Mouse (Mus musculus) limb, embryonic 14.5 days (tissue): ENCODE data around the gene Hnrnpul2. TPM values are rescaled to one million over a fixed set of nuclear protein-coding genes. Genes with fewer than 3 reads are reported as not detected.
A peak's percentile ranks its signal among the peaks of the same experiment; 100 is the strongest.

ENCODE experiments used
- ATAC-seq: fragments of 200-750 bp; cut with Nextera tagmentation; 2 replicates; pipeline ENCODE4 v1.8.0; 2017; ENCODE audit warnings: low read depth, moderate number of reproducible peaks, moderate TSS enrichment; ENCODE audit not compliant: low FRiP score
- DNase-seq: peaks from one replicate; pipeline ENCODE4 v3.0.0-alpha.2; 2015; ENCODE audit warnings: low spot score
- H3K27ac ChIP-seq: fragments of 300-500 bp; sonication (generic); replicated peaks from 2 replicates; pipeline ENCODE4 v1.5.1; 2014; ENCODE audit warnings: low read depth, mild to moderate bottlenecking, low read length, moderate library complexity, mixed read lengths
- H3K27me3 ChIP-seq: fragments of 300-500 bp; sonication (generic); 2 replicates; pipeline ENCODE4 v1.6.1; 2014; ENCODE audit warnings: low read length, mixed read lengths; ENCODE audit not compliant: control insufficient read depth, insufficient read depth
- H3K36me3 ChIP-seq: fragments of 300-500 bp; sonication (generic); 2 replicates; pipeline ENCODE4 v1.6.1; 2014; ENCODE audit warnings: mild to moderate bottlenecking, low read length, moderate library complexity, mixed read lengths; ENCODE audit not compliant: control insufficient read depth, insufficient read depth
- H3K4me1 ChIP-seq: fragments of 300-500 bp; sonication (generic); 2 replicates; pipeline ENCODE4 v1.6.1; 2014; ENCODE audit warnings: antibody characterized with exemption, low read length, mixed read lengths; ENCODE audit not compliant: control insufficient read depth, insufficient read depth
- H3K4me2 ChIP-seq: fragments of 300-500 bp; sonication (generic); replicated peaks from 2 replicates; pipeline ENCODE4 v1.6.1; 2014; ENCODE audit warnings: low read depth, mild to moderate bottlenecking, low read length, moderate library complexity; ENCODE audit not compliant: severe bottlenecking
- H3K4me3 ChIP-seq: fragments of 300-500 bp; sonication (generic); replicated peaks from 2 replicates; pipeline ENCODE4 v1.5.1; 2014; ENCODE audit warnings: low read length
- H3K9ac ChIP-seq: fragments of 300-500 bp; sonication (generic); 2 replicates; pipeline ENCODE4 v1.6.1; 2014; ENCODE audit warnings: mild to moderate bottlenecking, low read depth, low read length, moderate library complexity; ENCODE audit not compliant: severe bottlenecking
- H3K9me3 ChIP-seq: fragments of 300-500 bp; sonication (generic); 2 replicates; pipeline ENCODE4 v1.6.1; 2016; ENCODE audit warnings: low read length; ENCODE audit not compliant: control insufficient read depth
- POLR2A ChIP-seq: fragments of 200-500 bp; IDR thresholded peaks from 2 replicates; pipeline ENCODE4 v1.8.0; 2012; ENCODE audit warnings: inconsistent platforms, mild to moderate bottlenecking, moderate library complexity, borderline replicate concordance; ENCODE audit not compliant: insufficient read depth, insufficient read length; ENCODE audit errors: extremely low read depth
- WGBS: fragments of 180-500 bp; shearing (Covaris S2); extraction: QIAGEN DNeasy Blood & Tissue Kit; methylation state at CpG from one replicate; pipeline ENCODE4 v1.1.7; 2014; 5-methylcytosine and 5-hydroxymethylcytosine counted together
- polyA plus RNA-seq, 2 experiments: library from polyadenylated mRNA; depleted of rRNA in 1 of 2; stranded (reverse) in 1 of 2; unstranded in 1 of 2; fragments of >200 nt; fragmentation: Nextera tagmentation in 1 of 2; extraction: Ambion mirVana in 1 of 2; gene quantifications; 2 replicates each; pipeline versions ENCODE4 v1.2.1 to v1.2.3; 2012 to 2014

The Hnrnpul2 gene
- polyA plus RNA-seq, 2 experiments, result 9.6 to 88.6 TPM

DNA sequence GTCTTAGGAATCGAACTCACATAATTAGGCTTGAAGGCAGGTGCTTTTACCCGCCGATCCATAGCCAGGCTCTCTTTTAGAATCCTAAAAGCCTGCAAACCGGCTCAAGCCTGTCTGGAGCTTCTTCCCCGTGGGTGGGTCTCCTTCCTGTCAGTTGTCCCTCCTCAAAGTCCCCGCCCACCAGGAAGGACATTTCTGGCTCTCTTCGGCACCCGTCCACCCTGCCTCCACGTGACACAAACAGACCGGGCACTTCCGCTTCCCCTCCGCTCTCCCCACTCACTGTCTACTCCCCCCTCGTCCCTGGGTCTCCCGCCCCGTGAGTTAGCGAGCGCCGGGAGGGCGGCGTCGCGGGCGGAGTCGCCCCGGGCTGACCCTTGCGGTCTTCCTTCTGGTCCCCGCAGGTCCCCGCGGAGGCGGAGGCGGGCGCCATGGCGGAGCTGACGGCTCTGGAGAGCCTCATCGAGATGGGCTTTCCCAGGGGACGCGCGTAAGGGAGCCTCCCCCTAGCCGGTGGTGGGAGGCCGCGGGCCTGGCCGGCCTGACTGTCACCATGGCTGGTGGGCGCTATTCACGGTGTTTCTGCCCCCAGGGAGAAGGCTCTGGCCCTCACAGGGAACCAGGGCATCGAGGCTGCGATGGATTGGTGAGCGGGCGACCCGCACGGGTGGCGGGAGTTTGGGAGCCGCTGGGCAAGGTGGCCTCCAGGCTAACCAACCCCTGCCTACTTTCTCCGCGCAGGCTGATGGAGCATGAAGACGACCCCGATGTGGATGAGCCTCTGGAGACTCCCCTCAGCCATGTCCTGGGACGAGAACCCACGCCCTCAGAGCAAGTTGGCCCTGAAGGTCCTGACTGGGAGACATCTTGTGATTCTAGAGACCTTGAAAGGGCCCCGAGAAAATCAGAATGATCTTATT is 51.7 kb downstream of the Hnrnpul2 start, which contains the start of gene Ubxn1:
Gene Ubxn1 (plus strand): TSS at position 230 of the 920 bp plus-strand sequence.
- H3K9ac ChIP-seq, result peak within 1 kb of the TSS; percentile 93
- TF ChIP-seq POLR2A, result peak; percentile 60; the same call in 1 of the 2 replicates
- peaks cover 32% of the 10 kb centered on the region for H3K36me3 ChIP-seq
- peak within 1 kb of the TSS; percentile 91 for H3K4me3 ChIP-seq
- H3K4me1 ChIP-seq, result peaks cover 4% of the 10 kb centered on the region; the same call in 1 of the 2 replicates
- H3K9me3 ChIP-seq, result no peaks in the 10 kb centered on the region
- H3K4me2 ChIP-seq, result peak within 1 kb of the TSS; percentile 88
- H3K27ac ChIP-seq, result peak within 1 kb of the TSS; percentile 63
- ATAC-seq (peak; percentile 97), DNase-seq (peak; percentile 96)
- no peaks in the 10 kb centered on the region for H3K27me3 ChIP-seq
- WGBS, result 3% methylated on average over 52 of the region's 59 CpGs

DNA sequence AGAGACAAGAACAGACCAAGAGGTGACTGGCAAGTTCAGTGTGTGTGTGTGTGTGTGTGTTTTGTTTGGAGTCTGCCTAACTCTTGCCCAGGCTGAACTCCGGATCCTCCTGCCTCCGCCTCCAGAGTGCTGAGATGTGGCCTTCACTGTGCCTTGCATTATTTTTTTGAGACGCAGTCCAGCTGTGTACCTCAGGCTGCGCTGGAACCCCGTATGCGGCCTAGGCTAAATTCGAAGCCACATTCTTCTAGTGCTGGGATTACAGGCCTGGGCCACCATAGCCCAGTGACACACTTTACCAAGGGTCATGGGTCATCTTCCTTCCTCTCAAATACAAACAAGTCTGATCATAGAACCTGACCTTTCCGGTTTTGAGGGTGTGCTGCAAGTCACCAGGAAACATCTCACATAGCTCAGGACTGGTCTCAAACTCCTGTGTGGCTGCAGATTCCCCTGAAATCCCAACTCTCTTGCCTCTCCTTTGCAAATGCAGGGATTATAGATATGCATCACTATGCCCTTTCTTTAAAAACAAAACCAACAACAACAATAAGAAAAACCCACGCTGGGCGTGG is 52.5 kb downstream of the Hnrnpul2 start:
- peak overlapping the region; percentile 88 for H3K4me2 ChIP-seq
- H3K9me3 ChIP-seq, result no peaks in the 10 kb centered on the region
- H3K4me1 ChIP-seq, result peaks cover 4% of the 10 kb centered on the region; the same call in 1 of the 2 replicates
- H3K9ac ChIP-seq, result peak overlapping the region; percentile 93
- H3K36me3 ChIP-seq, result peaks cover 36% of the 10 kb centered on the region
- 79% methylated on average over 10 of the region's 10 CpGs for WGBS
- H3K4me3 ChIP-seq, result peak overlapping the region; percentile 91
- no peak for TF ChIP-seq POLR2A
- no peak for DNase-seq
- ATAC-seq, result no peak
- H3K27me3 ChIP-seq, result no peaks in the 10 kb centered on the region
- H3K27ac ChIP-seq, result no peak overlapping the region

DNA sequence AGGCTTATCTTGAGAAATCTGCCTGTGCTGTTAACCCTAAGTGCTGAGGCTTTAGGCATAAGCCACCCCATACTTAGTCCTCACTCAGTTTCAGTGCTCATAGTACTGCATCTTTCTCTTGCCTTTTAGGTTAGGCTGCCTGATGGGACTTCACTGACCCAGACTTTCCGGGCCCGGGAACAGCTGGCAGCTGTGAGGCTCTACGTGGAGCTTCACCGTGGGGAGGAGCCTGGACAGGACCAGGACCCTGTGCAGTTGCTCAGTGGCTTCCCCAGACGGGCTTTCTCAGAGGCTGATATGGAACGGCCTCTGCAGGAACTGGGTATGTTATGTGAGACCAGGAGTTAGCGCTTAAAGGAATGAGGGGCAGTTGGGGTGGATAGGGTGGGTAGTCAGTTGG is 55.2 kb downstream of the Hnrnpul2 start:
- no peak for ATAC-seq
- H3K36me3 ChIP-seq, result peaks cover 41% of the 10 kb centered on the region

DNA sequence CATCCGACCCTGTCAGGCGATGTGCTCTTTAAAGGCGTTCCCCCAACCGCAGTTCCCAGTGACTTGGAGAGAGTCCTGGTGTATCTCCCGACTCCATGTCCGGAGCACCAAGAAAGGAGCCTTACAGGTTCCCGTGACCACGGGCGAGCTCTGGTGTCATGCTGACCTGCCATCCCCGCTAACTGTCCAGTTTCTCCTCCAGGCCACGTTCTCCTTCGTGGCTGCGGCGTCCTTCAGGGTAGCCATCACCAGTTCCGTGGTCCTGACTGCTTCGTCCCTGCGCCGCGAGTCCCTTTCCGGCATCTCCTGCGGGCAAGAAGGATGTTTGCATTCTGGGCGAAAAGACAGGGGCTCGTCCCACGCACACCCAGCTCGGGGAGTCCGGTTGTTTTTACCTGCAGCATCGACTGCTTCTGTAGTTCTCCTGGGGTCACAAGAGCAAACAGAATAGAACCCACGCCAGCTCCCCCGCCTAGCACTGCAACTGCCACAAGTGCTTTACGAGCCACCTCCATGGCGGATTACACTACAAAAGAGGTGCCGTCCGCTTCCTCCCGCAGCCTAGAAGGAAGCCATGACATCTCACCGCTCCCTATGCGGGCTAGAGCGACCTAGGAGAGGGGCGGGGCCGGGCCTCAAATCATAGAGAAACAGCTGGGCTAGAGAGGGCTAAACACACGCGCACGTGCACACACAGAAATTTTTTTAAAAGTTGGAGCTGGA is 60.7 kb downstream of the Hnrnpul2 start, which contains the start of gene Uqcc3:
Gene Uqcc3 (minus strand): TSS at position 613 of the 723 bp plus-strand sequence.
- DNase-seq (peak; percentile 91), ATAC-seq (peak; percentile 95)
- H3K4me2 ChIP-seq, result peak within 1 kb of the TSS; percentile 80
- no peaks in the 10 kb centered on the region for H3K27me3 ChIP-seq
- peak within 1 kb of the TSS; percentile 83 for H3K9ac ChIP-seq
- H3K36me3 ChIP-seq, result peaks cover 20% of the 10 kb centered on the region
- peak within 1 kb of the TSS; percentile 71 for H3K4me3 ChIP-seq
- peak; percentile 86; the same call in 1 of the 2 replicates for TF ChIP-seq POLR2A
- no peaks in the 10 kb centered on the region for H3K9me3 ChIP-seq
- WGBS, result 2% methylated on average over 42 of the region's 42 CpGs
- peaks cover 5% of the 10 kb centered on the region; the same call in 1 of the 2 replicates for H3K4me1 ChIP-seq
- peak within 1 kb of the TSS; percentile 75 for H3K27ac ChIP-seq

More for the DNA sequence above, 55.2 kb downstream of the Hnrnpul2 start:
- Histone ChIP-seq H3K9me3 (no peaks in the 10 kb centered on the region), H3K4me3 (no peak overlapping the region), H3K4me2 (no peak overlapping the region), H3K27ac (no peak overlapping the region), H3K9ac (no peak overlapping the region), H3K27me3 (no peaks in the 10 kb centered on the region), H3K4me1 (peaks cover 8% of the 10 kb centered on the region; the same call in 1 of the 2 replicates)
- WGBS, result 94% methylated on average over 7 of the region's 7 CpGs
- no peak for TF ChIP-seq POLR2A
- no peak for DNase-seq
